Mouse (Mus musculus) embryonic stem cell, embryonic (primary cell): ENCODE measurements around the gene Tspan14.

Experiments used
- CTCF ChIA-PET, 4 experiments: fragments of 300-600 bp in 2 of 4; fragments of 350-600 bp in 2 of 4; sonication (Branson Sonifier 250); formaldehyde crosslinking; loops; one replicate each; lab custom pipeline; 2022; ENCODE audit warnings: inconsistent platforms in 2 of 4; lab: Charles Lee
- POLR2A ChIA-PET, 4 experiments: fragments of 300-600 bp in 2 of 4; fragments of 350-600 bp in 2 of 4; sonication (Branson Sonifier 250); formaldehyde crosslinking; loops; one replicate each; lab custom pipeline; 2022; ENCODE audit warnings: antibody characterized with exemption in 4 of 4, inconsistent platforms in 1 of 4; lab: Charles Lee

The Tspan14 gene

DNA sequence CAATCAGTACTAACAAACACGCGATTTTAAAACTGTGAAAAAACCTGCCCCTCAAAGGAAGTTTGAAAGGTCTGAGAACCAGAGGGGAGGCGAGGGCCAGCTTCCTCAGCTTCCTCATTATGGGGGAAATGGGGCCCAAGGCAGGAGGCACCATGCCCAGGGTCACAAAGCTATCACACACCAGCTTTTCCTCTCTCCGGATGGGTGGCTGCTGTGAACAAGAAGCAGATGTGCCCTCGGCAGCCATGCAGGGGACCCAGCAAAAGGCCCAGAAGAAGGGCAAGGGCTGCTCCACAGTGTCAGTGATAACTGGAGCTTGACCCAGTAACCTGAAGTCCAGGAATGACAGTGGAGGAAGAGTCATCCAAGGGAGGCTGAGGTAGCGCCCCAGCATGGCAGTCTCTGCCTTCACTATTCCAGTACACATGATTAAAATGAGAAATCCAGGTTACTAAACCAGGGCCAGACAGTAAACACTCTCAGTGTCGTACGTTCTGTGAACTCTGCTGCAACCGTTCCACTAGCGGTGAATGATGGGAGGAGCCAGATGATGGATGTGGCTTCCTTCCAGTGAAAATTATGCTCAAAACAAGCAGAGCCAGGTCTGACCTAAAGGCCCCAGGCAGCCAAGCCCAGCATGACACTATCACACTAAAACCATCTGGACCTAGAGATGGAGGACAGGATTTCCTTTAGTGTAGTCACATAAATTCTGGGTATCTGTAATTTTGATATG, 42.1 kb downstream of the Tspan14 start:
- POLR2A ChIA-PET = interaction anchor here in 3 of 4 experiments (0.5 to 2.2 kb wide), 9 partner anchors 10 to 103 kb away, joined by 3 to 11 read pairs (median 5); no protein-coding TSS in a partner anchor

GRCm38 (mm10) chr14:40921241-40921640, 45.4 kb downstream of the Tspan14 start:
- POLR2A ChIA-PET = interaction anchor here in 2 of 4 experiments (0.5 to 2.1 kb wide), 7 partner anchors 14 to 431 kb away, joined by 3 to 6 read pairs (median 3); no protein-coding TSS in a partner anchor
- CTCF ChIA-PET = interaction anchor here in 2 of 4 experiments (0.5 to 1.1 kb wide), 3 partner anchors 56 to 113 kb away, joined by 3 to 4 read pairs (median 3); no protein-coding TSS in a partner anchor

More for the DNA sequence above, 42.1 kb downstream of the Tspan14 start:
- CTCF ChIA-PET = interaction anchor here in 1 of 4 experiments (0.6 kb wide), 1 partner anchor 36 kb away, joined by 3 read pairs; no protein-coding TSS in a partner anchor

- ChIA-PET POLR2A (interaction anchor here in 2 of 4 experiments (0.7 to 8.7 kb wide), 15 partner anchors 9 to 95 kb away, joined by 3 to 299 read pairs (median 8); partner anchors contain the start of genes Sh2d4b (in 2 of the 2), Tspan14 (in 2 of the 2) and Fam213a (in 1 of the 2)), CTCF (interaction anchor here in 1 of 4 experiments (1.0 kb wide), 1 partner anchor 55 kb away, joined by 3 read pairs; no protein-coding TSS in a partner anchor)
Observed at GRCm38 (mm10) chr14:40919521-40919920, 47.1 kb downstream of the Tspan14 start.

- ChIA-PET POLR2A (interaction anchor here (0.6 to 8.7 kb wide), 23 partner anchors 10 to 130 kb away, joined by 3 to 299 read pairs (median 9); partner anchors contain the start of genes Fam213a (in 2 of the 4), Sh2d4b (in 2 of the 4) and Tspan14 (in 2 of the 4)), CTCF (interaction anchor here (0.5 to 2.7 kb wide), 50 partner anchors 8 to 1026 kb away, joined by 3 to 21 read pairs (median 5); partner anchors contain the start of genes Tspan14 (in 2 of the 4), Fam213a (in 1 of the 4) and Sh2d4b (in 1 of the 4))
Observed at GRCm38 (mm10) chr14:40918477-40918876, 48.1 kb downstream of the Tspan14 start.

GRCm38 (mm10) chr14:40917632-40918031, 49.0 kb downstream of the Tspan14 start:
- ChIA-PET CTCF (interaction anchor here (0.5 to 2.7 kb wide), 97 partner anchors 9 to 1450 kb away, joined by 3 to 21 read pairs (median 4); partner anchors contain the start of genes Sh2d4b (in 2 of the 4), Tspan14 (in 2 of the 4) and Fam213a (in 1 of the 4)), POLR2A (interaction anchor here (0.6 to 8.7 kb wide), 35 partner anchors 9 to 96 kb away, joined by 3 to 299 read pairs (median 5); partner anchors contain the start of genes Fam213a (in 2 of the 4), Sh2d4b (in 2 of the 4) and Tspan14 (in 2 of the 4))

DNA sequence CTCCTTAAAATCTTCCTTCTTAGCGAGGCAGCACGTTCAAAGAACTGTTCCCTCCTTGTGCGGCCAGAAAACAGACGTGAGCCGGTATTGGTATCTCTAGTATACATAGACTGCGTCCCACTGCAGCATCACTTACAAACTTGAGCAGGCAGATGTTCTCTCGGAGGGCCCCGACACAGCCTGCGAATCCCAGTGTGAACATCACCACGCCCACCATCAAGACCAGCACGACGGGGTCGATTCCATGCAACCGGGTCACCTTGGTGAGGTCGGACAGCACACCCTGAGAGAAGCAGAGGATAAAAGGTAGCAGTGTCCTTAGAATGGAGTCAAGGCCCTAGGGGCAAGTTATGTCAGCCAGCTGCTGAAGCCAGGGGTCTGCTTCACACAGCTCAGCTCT, 49.9 kb downstream of the Tspan14 start:
- CTCF ChIA-PET = interaction anchor here (0.9 to 2.7 kb wide), 22 partner anchors 8 to 119 kb away, joined by 3 to 18 read pairs (median 6); partner anchors contain the start of gene Sh2d4b (in 2 of the 4)
- POLR2A ChIA-PET = interaction anchor here in 3 of 4 experiments (0.6 to 8.7 kb wide), 25 partner anchors 8 to 97 kb away, joined by 3 to 299 read pairs (median 9); partner anchors contain the start of genes Sh2d4b (in 2 of the 3), Tspan14 (in 2 of the 3) and Fam213a (in 1 of the 3)

GRCm38 (mm10) chr14:40915838-40916237, 50.8 kb downstream of the Tspan14 start:
- POLR2A ChIA-PET = interaction anchor here (0.6 to 8.7 kb wide), 24 partner anchors 12 to 74 kb away, joined by 3 to 299 read pairs (median 8); partner anchors contain the start of genes Sh2d4b (in 2 of the 4) and Tspan14 (in 2 of the 4)
- CTCF ChIA-PET = interaction anchor here in 3 of 4 experiments (0.6 to 1.5 kb wide), 4 partner anchors 11 to 88 kb away, joined by 3 to 8 read pairs (median 3); no protein-coding TSS in a partner anchor

- ChIA-PET POLR2A (interaction anchor here (0.9 to 8.7 kb wide), 26 partner anchors 10 to 51 kb away, joined by 3 to 299 read pairs (median 6); partner anchors contain the start of genes Sh2d4b (in 3 of the 4) and Tspan14 (in 2 of the 4)), CTCF (interaction anchor here in 2 of 4 experiments (1.4 to 1.5 kb wide), 2 partner anchors 21 to 34 kb away, joined by 4 to 8 read pairs; no protein-coding TSS in a partner anchor)
Observed at GRCm38 (mm10) chr14:40914701-40915100, 51.9 kb downstream of the Tspan14 start.

GRCm38 (mm10) chr14:40913709-40914108, 52.9 kb downstream of the Tspan14 start:
- POLR2A ChIA-PET = interaction anchor here (1.0 to 8.7 kb wide), 21 partner anchors 10 to 55 kb away, joined by 3 to 299 read pairs (median 6); partner anchors contain the start of genes Sh2d4b (in 3 of the 4) and Tspan14 (in 1 of the 4)
- CTCF ChIA-PET = interaction anchor here in 1 of 4 experiments (0.9 to 1.0 kb wide), 2 partner anchors 21 to 61 kb away, joined by 3 to 4 read pairs; partner anchors contain the start of gene Sh2d4b

DNA sequence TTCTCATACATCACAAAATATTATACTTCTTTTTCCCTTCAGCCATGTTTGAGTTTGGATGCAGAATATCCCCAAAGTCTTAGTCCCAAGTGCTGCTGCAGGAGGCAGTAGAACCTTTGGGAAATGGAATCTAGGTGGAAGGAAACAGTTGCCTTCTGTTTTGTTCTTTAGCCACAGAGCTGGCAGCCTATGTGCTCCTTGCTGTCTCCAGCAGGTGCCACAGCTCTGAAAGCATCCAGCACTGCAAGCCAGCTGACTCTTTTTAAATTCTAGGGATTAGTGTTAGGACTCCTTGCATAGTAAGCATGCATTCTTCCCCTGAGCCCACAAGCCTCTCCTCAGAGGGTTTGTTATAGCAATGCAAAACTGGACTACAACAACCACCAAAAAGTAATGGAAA, 55.1 kb downstream of the Tspan14 start:
- ChIA-PET POLR2A (interaction anchor here in 2 of 4 experiments (0.7 to 13.5 kb wide), 5 partner anchors 9 to 59 kb away, joined by 3 to 231 read pairs (median 3); partner anchors contain the start of gene Sh2d4b (in 1 of the 2)), CTCF (no interaction called here)

GRCm38 (mm10) chr14:40908763-40909162, 57.8 kb downstream of the Tspan14 start:
- ChIA-PET CTCF (interaction anchor here in 2 of 4 experiments (1.3 to 1.4 kb wide), 2 partner anchors 8 to 9 kb away, joined by 3 to 6 read pairs; no protein-coding TSS in a partner anchor), POLR2A (interaction anchor here in 3 of 4 experiments (0.6 to 13.5 kb wide), 6 partner anchors 8 to 47 kb away, joined by 3 to 231 read pairs (median 5); partner anchors contain the start of gene Sh2d4b (in 1 of the 3))

GRCm38 (mm10) chr14:40906770-40907169, 59.8 kb downstream of the Tspan14 start:
- POLR2A ChIA-PET = interaction anchor here in 3 of 4 experiments (0.7 to 13.5 kb wide), 8 partner anchors 9 to 60 kb away, joined by 3 to 231 read pairs (median 4); partner anchors contain the start of genes Sh2d4b (in 1 of the 3) and Tspan14 (in 1 of the 3)
- CTCF ChIA-PET = interaction anchor here in 1 of 4 experiments (1.0 kb wide), 1 partner anchor 11 kb away, joined by 5 read pairs; no protein-coding TSS in a partner anchor

DNA sequence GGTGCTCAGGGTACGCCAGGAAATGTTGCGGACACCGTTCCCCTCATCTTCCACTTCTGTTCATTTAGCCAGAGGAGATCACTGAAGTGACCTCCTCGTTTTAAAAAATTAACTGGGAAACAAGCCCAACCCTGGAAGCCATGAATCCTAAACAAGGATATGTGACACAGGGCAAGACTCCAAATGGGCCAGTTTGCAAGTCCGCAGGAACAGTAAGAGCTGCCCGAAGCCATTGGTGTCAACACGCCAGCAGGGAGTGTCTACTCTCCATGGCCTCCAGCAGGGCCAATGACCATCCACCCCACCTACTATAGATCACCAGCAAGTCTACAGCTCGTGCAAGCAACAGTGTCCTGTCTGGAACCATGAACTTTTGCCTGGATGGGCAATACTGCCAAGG, 60.8 kb downstream of the Tspan14 start:
- ChIA-PET CTCF (no interaction called here), POLR2A (interaction anchor here in 2 of 4 experiments (1.1 to 22.9 kb wide), 7 partner anchors 11 to 61 kb away, joined by 3 to 299 read pairs (median 10); partner anchors contain the start of genes Sh2d4b (in 2 of the 2) and Tspan14 (in 1 of the 2))

DNA sequence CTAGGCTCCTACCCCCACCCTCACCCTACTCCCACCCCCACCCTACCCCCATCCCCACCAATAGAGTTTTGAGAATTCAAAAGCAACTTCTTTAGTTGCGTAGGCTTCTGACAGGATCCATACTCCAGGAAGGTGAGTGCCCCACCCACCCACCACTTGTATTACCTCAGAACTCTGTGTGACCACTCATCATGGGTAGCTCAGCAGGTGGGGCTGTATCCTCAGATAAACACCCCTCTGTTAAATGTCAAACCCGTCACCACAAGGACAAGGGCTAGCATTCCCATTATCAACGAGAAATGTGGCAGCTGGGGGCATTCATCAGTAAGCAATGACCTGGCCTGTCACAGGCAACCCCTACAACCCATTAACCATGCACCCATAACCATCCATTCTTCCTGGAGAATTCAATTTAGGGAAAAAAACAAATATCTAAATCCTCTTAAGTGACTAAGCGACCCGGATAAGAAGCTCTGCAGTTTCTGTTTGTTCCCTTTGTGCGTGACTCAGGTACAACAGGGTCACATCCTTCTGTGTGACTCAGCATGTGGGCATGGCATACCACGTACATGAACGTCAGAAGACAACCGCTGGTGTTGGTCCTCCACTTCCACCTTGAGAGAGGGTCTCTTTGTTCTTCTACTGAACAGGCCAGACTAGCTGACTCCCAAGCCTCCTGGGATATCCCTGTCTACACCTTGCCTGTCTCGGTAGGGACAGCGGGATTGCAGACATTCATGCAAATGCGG, 64.1 kb downstream of the Tspan14 start:
- ChIA-PET CTCF (interaction anchor here (0.6 to 3.2 kb wide), 8 partner anchors 9 to 131 kb away, joined by 3 to 21 read pairs (median 3); no protein-coding TSS in a partner anchor), POLR2A (interaction anchor here (0.6 to 22.9 kb wide), 23 partner anchors 9 to 131 kb away, joined by 3 to 299 read pairs (median 3); partner anchors contain the start of genes Sh2d4b (in 3 of the 4) and Tspan14 (in 1 of the 4))

DNA sequence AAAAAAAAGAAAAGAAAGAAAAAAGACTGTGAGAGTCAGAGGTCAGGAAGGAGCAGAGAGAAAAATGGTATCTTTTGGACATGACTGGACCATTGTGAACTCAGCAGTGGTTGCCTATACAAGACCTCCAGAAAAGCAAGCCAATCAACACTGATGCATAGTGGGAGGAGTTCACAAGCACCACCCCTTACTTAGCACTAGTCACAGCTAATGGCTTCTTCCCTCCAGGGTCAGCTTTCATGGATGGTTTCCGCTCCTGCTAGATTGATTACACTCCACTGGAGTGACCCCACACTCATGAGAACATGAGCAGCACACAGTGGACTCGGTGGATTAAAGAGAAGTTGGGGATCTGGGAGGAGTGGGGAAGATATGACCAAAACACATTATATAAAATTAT, 66.3 kb downstream of the Tspan14 start:
- ChIA-PET POLR2A (interaction anchor here in 2 of 4 experiments (1.3 to 22.9 kb wide), 7 partner anchors 10 to 65 kb away, joined by 3 to 299 read pairs (median 14); partner anchors contain the start of genes Sh2d4b (in 1 of the 2) and Tspan14 (in 1 of the 2)), CTCF (interaction anchor here in 1 of 4 experiments (0.5 to 0.6 kb wide), 2 partner anchors 18 to 64 kb away, joined by 3 to 6 read pairs; no protein-coding TSS in a partner anchor)

DNA sequence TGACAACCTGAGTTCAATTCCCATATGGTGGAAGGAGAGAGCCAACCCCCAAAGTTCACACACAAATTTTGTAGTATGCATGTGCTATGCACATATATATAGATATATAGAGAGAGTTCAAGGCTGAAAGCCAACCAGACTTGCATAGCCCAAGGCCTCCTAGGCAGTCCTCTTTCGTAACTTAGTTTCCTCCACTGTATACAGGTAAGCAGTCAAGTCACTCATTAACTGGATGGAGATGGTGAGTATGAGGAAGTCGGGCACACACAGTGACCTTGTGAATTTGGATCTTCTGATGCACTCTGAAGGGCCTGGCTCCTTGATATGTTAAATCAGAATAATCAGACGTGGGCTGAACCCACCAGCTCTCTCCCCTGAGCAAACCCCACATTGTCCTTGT, 68.7 kb downstream of the Tspan14 start:
- CTCF ChIA-PET = interaction anchor here in 2 of 4 experiments (1.0 to 1.2 kb wide), 2 partner anchors 20 to 137 kb away, joined by 3 read pairs; no protein-coding TSS in a partner anchor

More for the DNA sequence above, 68.7 kb downstream of the Tspan14 start:
- POLR2A ChIA-PET = interaction anchor here (0.6 to 22.9 kb wide), 16 partner anchors 8 to 1681 kb away, joined by 3 to 299 read pairs (median 4); partner anchors contain the start of gene Tspan14 (in 1 of the 4)
